Mouse (Mus musculus) left cerebral cortex, adult 8-10 months (tissue): ENCODE data around the gene Mest. TPM values are rescaled to one million over a fixed set of nuclear protein-coding genes. Genes with fewer than 3 reads are reported as not detected.
A peak's percentile ranks its signal among the peaks of the same experiment; 100 is the strongest.

Experiments used
- DNase-seq, 2 experiments: peaks; one replicate each; pipeline ENCODE4 v3.0.0; 2022; ENCODE audit warnings: low spot score in 2 of 2
- total RNA-seq, 4 experiments: library from RNA; stranded (reverse); gene quantifications; 2 replicates each; pipeline ENCODE4 v1.2.4; 2022

Mest gene
- 100 to 1,000 TPM in 1 of 4 experiments, 10 to 100 TPM in 3; 66.1 to 109 (median 76.2) TPM for total RNA-seq

- DNase-seq: no peak
Observed at GRCm38 (mm10) chr6:30723331-30723730, at the start of gene Mest. Mest (plus strand) TSS chr6:30723547.

- no peak for DNase-seq
Observed at GRCm38 (mm10) chr6:30673764-30674561, 49.4 kb upstream of the Mest start.

- DNase-seq: no peak
Observed at GRCm38 (mm10) chr6:30674714-30675280, 48.5 kb upstream of the Mest start.

GRCm38 (mm10) chr6:30675281-30675771 is 48.0 kb upstream of the Mest start:
- no peak for DNase-seq

- no peak for DNase-seq
Observed at GRCm38 (mm10) chr6:30676506-30676905, 46.8 kb upstream of the Mest start.

- DNase-seq: no peak
Observed at GRCm38 (mm10) chr6:30677591-30677990, 45.8 kb upstream of the Mest start.

GRCm38 (mm10) chr6:30678482-30678881 is 44.9 kb upstream of the Mest start:
- no peak for DNase-seq

- DNase-seq: no peak
Observed at GRCm38 (mm10) chr6:30679567-30679966, 43.8 kb upstream of the Mest start.

- DNase-seq: no peak
Observed at GRCm38 (mm10) chr6:30680442-30680841, 42.9 kb upstream of the Mest start.

GRCm38 (mm10) chr6:30681935-30682900 is 41.1 kb upstream of the Mest start:
- DNase-seq: peak in 1 of 2 experiments; percentile 63

GRCm38 (mm10) chr6:30684570-30684969 is 38.8 kb upstream of the Mest start:
- DNase-seq: no peak

GRCm38 (mm10) chr6:30687198-30687597 is 36.1 kb upstream of the Mest start:
- DNase-seq: no peak

- no peak for DNase-seq
Observed at GRCm38 (mm10) chr6:30692826-30693225, 30.5 kb upstream of the Mest start.

- DNase-seq: peak; percentile 97 to 99
Observed at GRCm38 (mm10) chr6:30693350-30693991, 29.9 kb upstream of the Mest start, which contains the start of gene Cep41. Cep41 (minus strand) TSS chr6:30693749.

GRCm38 (mm10) chr6:30694209-30694608 is 29.1 kb upstream of the Mest start:
- peak in 1 of 2 experiments; percentile 42 for DNase-seq

- DNase-seq: no peak
Observed at GRCm38 (mm10) chr6:30695124-30695523, 28.2 kb upstream of the Mest start.

- DNase-seq: no peak
Observed at GRCm38 (mm10) chr6:30697464-30697863, 25.9 kb upstream of the Mest start.

- DNase-seq: no peak
Observed at GRCm38 (mm10) chr6:30698036-30698435, 25.3 kb upstream of the Mest start.

GRCm38 (mm10) chr6:30700182-30700581 is 23.2 kb upstream of the Mest start:
- no peak for DNase-seq

- DNase-seq: no peak
Observed at GRCm38 (mm10) chr6:30702881-30703280, 20.5 kb upstream of the Mest start.

- DNase-seq: no peak
Observed at GRCm38 (mm10) chr6:30703476-30703875, 19.9 kb upstream of the Mest start.
